Mouse (Mus musculus): ENCODE data around the gene Ptpre. TPM values are rescaled to one million over a fixed set of nuclear protein-coding genes. Genes with fewer than 3 reads are reported as not detected.

Gene Ptpre
- polyA plus RNA-seq, 1 experiment from 2014 or later = 2.3 TPM

GRCm38 (mm10) chr7:135722011-135722838 is 184.9 kb downstream of the Ptpre start:
- ATAC-seq (replicated peaks; ENCODE audit: low FRiP score, low TSS enrichment, low read depth) (no peak), DNase-seq (ENCODE audit: low spot score) (no peak)
- H3K36me3 ChIP-seq (ENCODE audit: control insufficient read depth, insufficient read depth, low read length) = no peaks in the 10 kb centered on the region
- no peaks in the 10 kb centered on the region for H3K9me3 ChIP-seq (ENCODE audit: control insufficient read depth, low read length)
- WGBS = 79% methylated on average over 6 of the region's 6 CpGs
- no peak overlapping the region for H3K4me2 ChIP-seq (ENCODE audit: low read length)
- H3K27ac ChIP-seq (ENCODE audit: low read depth) = no peak overlapping the region
- peaks cover 6% of the 10 kb centered on the region for H3K4me1 ChIP-seq (replicated peaks; ENCODE audit: control insufficient read depth, insufficient read depth, low read length)
- no peaks in the 10 kb centered on the region for H3K27me3 ChIP-seq (replicated peaks; ENCODE audit: control insufficient read depth, insufficient read depth, low read length)
- no peak overlapping the region for H3K9ac ChIP-seq (ENCODE audit: low read length)
- H3K4me3 ChIP-seq (ENCODE audit: low read depth, low read length) = no peak overlapping the region

DNA sequence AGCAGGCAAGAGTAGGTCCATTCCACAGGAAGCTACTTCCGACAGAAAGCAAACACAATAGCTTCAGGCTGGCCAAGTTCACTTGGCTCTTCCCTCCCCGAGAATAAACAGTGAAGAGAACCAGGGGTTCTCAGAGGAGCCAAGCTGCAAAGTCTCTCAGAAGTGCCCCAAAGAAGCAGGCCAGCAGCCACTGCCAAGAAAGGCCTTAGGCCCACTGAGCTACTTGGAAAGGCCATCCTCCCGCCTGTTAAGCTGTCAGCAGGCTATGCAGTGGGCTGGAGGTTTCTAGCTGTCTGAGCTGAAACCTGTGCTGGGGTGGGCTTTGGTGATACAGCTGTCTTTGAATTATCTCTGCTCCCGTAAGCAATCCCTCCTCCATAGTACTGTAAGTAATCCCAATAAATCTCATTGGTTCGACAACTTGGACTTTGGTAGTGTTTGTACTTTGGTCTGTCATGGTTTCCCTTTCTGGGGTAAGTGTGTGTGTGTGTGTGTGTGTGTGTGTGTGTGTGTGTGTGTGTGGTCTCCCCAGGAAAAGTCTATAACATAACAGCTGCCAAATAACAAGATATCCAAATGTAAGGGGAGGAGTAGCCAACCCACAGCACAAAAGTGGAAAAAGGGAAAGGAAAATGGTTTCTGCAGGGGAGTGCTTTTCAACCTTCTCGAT is 186.5 kb downstream of the Ptpre start:
- Histone ChIP-seq H3K36me3 (ENCODE audit: control insufficient read depth, insufficient read depth, low read length) (no peaks in the 10 kb centered on the region), H3K27me3 (replicated peaks; ENCODE audit: control insufficient read depth, insufficient read depth, low read length) (no peaks in the 10 kb centered on the region), H3K9me3 (ENCODE audit: control insufficient read depth, low read length) (no peaks in the 10 kb centered on the region), H3K27ac (ENCODE audit: low read depth) (no peak overlapping the region), H3K4me1 (replicated peaks; ENCODE audit: control insufficient read depth, insufficient read depth, low read length) (0 out of 2 replicates have a peak, but pooled peaks cover 4% of the 10 kb centered on the region), H3K9ac (ENCODE audit: low read length) (no peak overlapping the region), H3K4me2 (ENCODE audit: low read length) (no peak overlapping the region), H3K4me3 (ENCODE audit: low read depth, low read length) (no peak overlapping the region)
- ATAC-seq (replicated peaks; ENCODE audit: low FRiP score, low TSS enrichment, low read depth) (0 out of 2 replicates have a peak, but pooled peaks have one; percentile 27), DNase-seq (ENCODE audit: low spot score) (no peak)
- 36% methylated on average over 6 of the region's 6 CpGs for WGBS

GRCm38 (mm10) chr7:135726707-135727106 is 189.4 kb downstream of the Ptpre start:
- H3K4me3 ChIP-seq (ENCODE audit: low read depth, low read length) = no peak overlapping the region
- no peak overlapping the region for H3K27ac ChIP-seq (ENCODE audit: low read depth)
- DNase-seq (ENCODE audit: low spot score) = no peak
- no peak for ATAC-seq (replicated peaks; ENCODE audit: low FRiP score, low TSS enrichment, low read depth)
- 0 out of 2 replicates have a peak, but pooled peaks cover 4% of the 10 kb centered on the region for H3K4me1 ChIP-seq (replicated peaks; ENCODE audit: control insufficient read depth, insufficient read depth, low read length)
- H3K36me3 ChIP-seq (ENCODE audit: control insufficient read depth, insufficient read depth, low read length) = no peaks in the 10 kb centered on the region
- whole genome bisulfite sequencing = 85% methylated on average over 1 of the region's 1 CpGs
- no peaks in the 10 kb centered on the region for H3K9me3 ChIP-seq (ENCODE audit: control insufficient read depth, low read length)
- no peak overlapping the region for H3K4me2 ChIP-seq (ENCODE audit: low read length)
- H3K9ac ChIP-seq (ENCODE audit: low read length) = no peak overlapping the region
- H3K27me3 ChIP-seq (replicated peaks; ENCODE audit: control insufficient read depth, insufficient read depth, low read length) = no peaks in the 10 kb centered on the region

GRCm38 (mm10) chr7:135728038-135728437 is 190.8 kb downstream of the Ptpre start:
- no peak overlapping the region for H3K4me2 ChIP-seq (ENCODE audit: low read length)
- WGBS = 90% methylated on average over 12 of the region's 12 CpGs
- ATAC-seq (replicated peaks; ENCODE audit: low FRiP score, low TSS enrichment, low read depth) (no peak), DNase-seq (ENCODE audit: low spot score) (no peak)
- no peaks in the 10 kb centered on the region for H3K9me3 ChIP-seq (ENCODE audit: control insufficient read depth, low read length)
- H3K4me1 ChIP-seq (replicated peaks; ENCODE audit: control insufficient read depth, insufficient read depth, low read length) = 0 out of 2 replicates have a peak, but pooled peaks cover 4% of the 10 kb centered on the region
- H3K9ac ChIP-seq (ENCODE audit: low read length) = no peak overlapping the region
- no peak overlapping the region for H3K27ac ChIP-seq (ENCODE audit: low read depth)
- H3K4me3 ChIP-seq (ENCODE audit: low read depth, low read length) = no peak overlapping the region
- H3K27me3 ChIP-seq (replicated peaks; ENCODE audit: control insufficient read depth, insufficient read depth, low read length) = no peaks in the 10 kb centered on the region
- no peaks in the 10 kb centered on the region for H3K36me3 ChIP-seq (ENCODE audit: control insufficient read depth, insufficient read depth, low read length)

DNA sequence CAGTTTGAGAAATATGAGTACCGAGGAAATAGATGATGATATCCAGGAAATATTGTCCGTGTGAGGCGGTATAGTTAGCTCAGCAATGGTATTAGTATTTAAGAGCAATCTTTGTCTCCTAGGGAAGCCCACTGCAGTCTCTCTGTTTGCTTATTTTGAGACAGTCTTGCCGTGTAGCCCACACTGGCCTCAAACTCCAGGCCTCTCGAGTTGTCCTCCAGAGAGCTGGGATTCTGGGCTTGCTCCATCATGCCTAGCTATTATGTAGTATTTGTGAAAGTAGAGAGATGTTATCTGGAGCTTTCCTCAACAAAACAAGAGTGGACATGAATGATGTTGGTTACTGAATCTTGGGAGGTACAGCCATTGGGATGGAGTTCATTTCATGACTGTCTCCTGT is 197.1 kb downstream of the Ptpre start:
- ATAC-seq (replicated peaks; ENCODE audit: low FRiP score, low TSS enrichment, low read depth) = no peak
- Histone ChIP-seq H3K4me2 (ENCODE audit: low read length) (no peak overlapping the region), H3K9me3 (ENCODE audit: control insufficient read depth, low read length) (no peaks in the 10 kb centered on the region), H3K27ac (ENCODE audit: low read depth) (no peak overlapping the region), H3K4me3 (ENCODE audit: low read depth, low read length) (no peak overlapping the region), H3K4me1 (replicated peaks; ENCODE audit: control insufficient read depth, insufficient read depth, low read length) (no peaks in the 10 kb centered on the region), H3K27me3 (replicated peaks; ENCODE audit: control insufficient read depth, insufficient read depth, low read length) (no peaks in the 10 kb centered on the region), H3K36me3 (ENCODE audit: control insufficient read depth, insufficient read depth, low read length) (no peaks in the 10 kb centered on the region), H3K9ac (ENCODE audit: low read length) (no peak overlapping the region)
- WGBS = 86% methylated on average over 5 of the region's 5 CpGs
- DNase-seq (ENCODE audit: low spot score) = no peak

DNA sequence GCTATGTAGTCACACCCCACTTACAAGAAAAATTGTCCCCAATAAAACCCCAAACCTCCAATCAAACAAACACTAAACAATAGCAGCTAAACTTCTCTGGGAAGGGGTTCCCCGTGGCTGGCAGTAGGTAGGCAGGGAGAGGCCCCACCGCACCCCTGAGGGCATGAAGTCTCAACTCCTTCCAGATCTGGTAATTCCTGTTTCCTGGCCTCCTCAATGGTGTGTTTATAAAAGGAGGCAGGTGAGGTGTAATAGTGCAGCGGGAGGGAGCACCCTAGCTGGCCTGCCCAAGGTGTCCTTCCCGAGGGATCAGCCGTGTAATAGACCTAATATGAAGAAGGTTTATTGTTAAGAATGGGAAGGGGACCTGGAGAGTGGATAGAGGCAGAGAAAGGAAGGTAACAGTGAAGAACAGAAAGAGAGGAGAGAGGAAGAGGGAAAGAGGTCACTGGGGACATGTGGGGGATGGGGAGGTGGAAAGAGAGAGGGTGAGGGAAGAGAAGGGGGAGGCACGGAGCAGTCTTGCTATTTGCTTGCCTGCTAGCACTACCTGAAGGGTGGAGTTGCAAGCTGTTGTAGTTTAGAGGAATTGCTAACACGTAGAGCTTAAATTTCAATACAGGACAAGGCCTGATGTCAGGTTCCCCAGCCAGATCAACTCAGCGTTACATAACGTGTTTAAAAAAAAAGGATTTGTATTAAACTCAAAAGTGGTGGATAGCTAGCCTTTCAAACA is 197.8 kb downstream of the Ptpre start:
- DNase-seq (ENCODE audit: low spot score) (no peak), ATAC-seq (replicated peaks; ENCODE audit: low FRiP score, low TSS enrichment, low read depth) (peak; percentile 38; the same call in 1 of the 2 replicates)
- no peaks in the 10 kb centered on the region for H3K36me3 ChIP-seq (ENCODE audit: control insufficient read depth, insufficient read depth, low read length)
- H3K27ac ChIP-seq (ENCODE audit: low read depth) = no peak overlapping the region
- peak overlapping the region; percentile 30; the same call in 1 of the 2 replicates for H3K4me2 ChIP-seq (ENCODE audit: low read length)
- no peak overlapping the region for H3K4me3 ChIP-seq (ENCODE audit: low read depth, low read length)
- 63% methylated on average over 9 of the region's 9 CpGs for WGBS
- no peaks in the 10 kb centered on the region for H3K9me3 ChIP-seq (ENCODE audit: control insufficient read depth, low read length)
- H3K9ac ChIP-seq (ENCODE audit: low read length) = no peak overlapping the region
- H3K4me1 ChIP-seq (replicated peaks; ENCODE audit: control insufficient read depth, insufficient read depth, low read length) = no peaks in the 10 kb centered on the region
- H3K27me3 ChIP-seq (replicated peaks; ENCODE audit: control insufficient read depth, insufficient read depth, low read length) = no peaks in the 10 kb centered on the region

MicroRNAs encoded within 50 kb of the gene (microRNA counts, 519-probe panel; counts per million panel counts)
- microRNA mmu-miR-1962 = not detected

Small RNAs within 50 kb of the gene (microRNA-seq; reads per million reads assigned to microRNA genes)
- not detected for gene Mir1962

Other genes starting within 250 kb of the Ptpre start
- gene Foxi2, start 127.2 kb upstream of the Ptpre start, polyA plus RNA-seq (2014; fragmentation: Nextera tagmentation; extraction: Ambion mirVana) = not detected in 2 replicates
- gene Clrn3, start 8.8 kb upstream of the Ptpre start, polyA plus RNA-seq (2014; fragmentation: Nextera tagmentation; extraction: Ambion mirVana) = 16.8 and 18.9 TPM in 2 replicates
- gene Mki67, start 178.9 kb downstream of the Ptpre start, polyA plus RNA-seq (2014; fragmentation: Nextera tagmentation; extraction: Ambion mirVana) = 55.7 and 56.3 TPM in 2 replicates

Data from intestine, embryonic 14.5 days (tissue).